Mouse (Mus musculus) CH12.LX (cell line): Measurements from ENCODE around the gene Gm9376.

Experiments used
- MAFK ChIP-seq: IDR thresholded peaks from 2 replicates; pipeline ENCODE4 v1.6.1; 2011; ENCODE audit warnings: low read length, improper control_type of control experiment; ENCODE audit not compliant: insufficient replicate concordance
- POLR2A ChIP-seq: IDR thresholded peaks from 2 replicates; pipeline ENCODE4 v1.6.1; 2011; ENCODE audit warnings: low read depth, mild to moderate bottlenecking, improper control_type of control experiment, low read length
- POLR2AphosphoS2 ChIP-seq: IDR thresholded peaks from 2 replicates; pipeline ENCODE4 v1.6.1; 2011; ENCODE audit warnings: low read depth, low read length, improper control_type of control experiment
- TCF12 ChIP-seq: IDR thresholded peaks from 2 replicates; pipeline ENCODE4 v1.6.1; 2014; ENCODE audit warnings: low read depth, mild to moderate bottlenecking, inconsistent platforms, low read length, improper control_type of control experiment
- USF2 ChIP-seq: conservative IDR thresholded peaks from 2 replicates; pipeline ENCODE4 v1.6.1; 2011; ENCODE audit warnings: low read depth, low read length, improper control_type of control experiment
- ZNF384 ChIP-seq: IDR thresholded peaks from 2 replicates; pipeline ENCODE4 v1.6.1; 2012; ENCODE audit warnings: low read depth, low read length, improper control_type of control experiment, inconsistent platforms

GRCm38 (mm10) chr14:118233786-118234540 is 32.8 kb upstream of the Gm9376 start:
- TF ChIP-seq POLR2AphosphoS2: no peak
- TF ChIP-seq USF2: no peak
- TF ChIP-seq TCF12: no peak
- TF ChIP-seq POLR2A: no peak
- no peak for TF ChIP-seq ZNF384
- no peak for TF ChIP-seq MAFK
